Mouse (Mus musculus): Measurements from ENCODE around the gene Mrrf. TPM values are rescaled to one million over a fixed set of nuclear protein-coding genes. Genes with fewer than 3 reads are reported as not detected.

Gene Mrrf
- polyA plus RNA-seq, 1 experiment from 2014 or later = 39.9 TPM

GRCm38 (mm10) chr2:36099739-36100138 lies 36.5 kb upstream of the Mrrf start:
- Histone ChIP-seq H3K4me3 (ENCODE audit: low read depth, low read length) (peak overlapping the region; percentile 36), H3K4me1 (ENCODE audit: control insufficient read depth, insufficient read depth, low read length) (peaks cover 3% of the 10 kb centered on the region; the same call in 1 of the 2 replicates), H3K9ac (ENCODE audit: low read length) (peak overlapping the region; percentile 21; the same call in 1 of the 2 replicates), H3K27ac (ENCODE audit: low read depth, low read length) (no peak overlapping the region), H3K9me3 (replicated peaks; ENCODE audit: control insufficient read depth, low read length) (no peaks in the 10 kb centered on the region), H3K27me3 (replicated peaks; ENCODE audit: control insufficient read depth, insufficient read depth, low read length) (peaks cover 88% of the 10 kb centered on the region), H3K36me3 (ENCODE audit: control insufficient read depth, insufficient read depth, low read length) (no peaks in the 10 kb centered on the region), H3K4me2 (ENCODE audit: low read length) (peak overlapping the region; percentile 52)
- 5% methylated on average over 6 of the region's 6 CpGs for WGBS
- ATAC-seq (no peak), DNase-seq (ENCODE audit: low spot score) (no peak)

GRCm38 (mm10) chr2:36101866-36102558 lies 34.2 kb upstream of the Mrrf start:
- peak overlapping the region; percentile 36 for H3K4me3 ChIP-seq (ENCODE audit: low read depth, low read length)
- peaks cover 90% of the 10 kb centered on the region for H3K27me3 ChIP-seq (replicated peaks; ENCODE audit: control insufficient read depth, insufficient read depth, low read length)
- peak overlapping the region; percentile 52 for H3K4me2 ChIP-seq (ENCODE audit: low read length)
- H3K9me3 ChIP-seq (replicated peaks; ENCODE audit: control insufficient read depth, low read length) = no peaks in the 10 kb centered on the region
- H3K27ac ChIP-seq (ENCODE audit: low read depth, low read length) = peak overlapping the region; percentile 91
- 3% methylated on average over 28 of the region's 28 CpGs for WGBS
- no peaks in the 10 kb centered on the region for H3K36me3 ChIP-seq (ENCODE audit: control insufficient read depth, insufficient read depth, low read length)
- peak overlapping the region; percentile 64 for H3K9ac ChIP-seq (ENCODE audit: low read length)
- no peak for DNase-seq (ENCODE audit: low spot score)
- no peak for ATAC-seq
- H3K4me1 ChIP-seq (ENCODE audit: control insufficient read depth, insufficient read depth, low read length) = peaks cover 5% of the 10 kb centered on the region; the same call in 1 of the 2 replicates

GRCm38 (mm10) chr2:36102559-36102946 lies 33.6 kb upstream of the Mrrf start:
- Histone ChIP-seq H3K4me3 (ENCODE audit: low read depth, low read length) (peak overlapping the region; percentile 36), H3K9me3 (replicated peaks; ENCODE audit: control insufficient read depth, low read length) (no peaks in the 10 kb centered on the region), H3K27ac (ENCODE audit: low read depth, low read length) (peak overlapping the region; percentile 91), H3K9ac (ENCODE audit: low read length) (peak overlapping the region; percentile 64), H3K36me3 (ENCODE audit: control insufficient read depth, insufficient read depth, low read length) (no peaks in the 10 kb centered on the region), H3K27me3 (replicated peaks; ENCODE audit: control insufficient read depth, insufficient read depth, low read length) (peaks cover 90% of the 10 kb centered on the region), H3K4me1 (ENCODE audit: control insufficient read depth, insufficient read depth, low read length) (peaks cover 5% of the 10 kb centered on the region; the same call in 1 of the 2 replicates), H3K4me2 (ENCODE audit: low read length) (peak overlapping the region; percentile 52)
- WGBS = under 1% methylated on average over 21 of the region's 21 CpGs
- peak; percentile 43 for DNase-seq (ENCODE audit: low spot score)
- ATAC-seq = no peak

GRCm38 (mm10) chr2:36103069-36103554 lies 33.1 kb upstream of the Mrrf start:
- Histone ChIP-seq H3K27ac (ENCODE audit: low read depth, low read length) (peak overlapping the region; percentile 91), H3K9ac (ENCODE audit: low read length) (peak overlapping the region; percentile 64)
- 2% methylated on average over 21 of the region's 21 CpGs for WGBS

GRCm38 (mm10) chr2:36103555-36104367 lies 32.4 kb upstream of the Mrrf start:
- ATAC-seq (peak; percentile 56), DNase-seq (ENCODE audit: low spot score) (peak; percentile 69)
- peaks cover 5% of the 10 kb centered on the region; the same call in 1 of the 2 replicates for H3K4me1 ChIP-seq (ENCODE audit: control insufficient read depth, insufficient read depth, low read length)
- H3K36me3 ChIP-seq (ENCODE audit: control insufficient read depth, insufficient read depth, low read length) = no peaks in the 10 kb centered on the region
- H3K27ac ChIP-seq (ENCODE audit: low read depth, low read length) = peak overlapping the region; percentile 91
- WGBS = under 1% methylated on average over 38 of the region's 38 CpGs
- H3K9ac ChIP-seq (ENCODE audit: low read length) = peak overlapping the region; percentile 64
- H3K4me3 ChIP-seq (ENCODE audit: low read depth, low read length) = peak overlapping the region; percentile 36
- peaks cover 82% of the 10 kb centered on the region for H3K27me3 ChIP-seq (replicated peaks; ENCODE audit: control insufficient read depth, insufficient read depth, low read length)
- peak overlapping the region; percentile 52 for H3K4me2 ChIP-seq (ENCODE audit: low read length)
- H3K9me3 ChIP-seq (replicated peaks; ENCODE audit: control insufficient read depth, low read length) = no peaks in the 10 kb centered on the region

More at GRCm38 (mm10) chr2:36103069-36103554, 33.1 kb upstream of the Mrrf start:
- ATAC-seq = no peak
- H3K27me3 ChIP-seq (replicated peaks; ENCODE audit: control insufficient read depth, insufficient read depth, low read length) = peaks cover 88% of the 10 kb centered on the region
- H3K4me3 ChIP-seq (ENCODE audit: low read depth, low read length) = peak overlapping the region; percentile 36
- H3K36me3 ChIP-seq (ENCODE audit: control insufficient read depth, insufficient read depth, low read length) = no peaks in the 10 kb centered on the region
- peaks cover 5% of the 10 kb centered on the region; the same call in 1 of the 2 replicates for H3K4me1 ChIP-seq (ENCODE audit: control insufficient read depth, insufficient read depth, low read length)
- H3K4me2 ChIP-seq (ENCODE audit: low read length) = peak overlapping the region; percentile 52
- DNase-seq (ENCODE audit: low spot score) = no peak
- no peaks in the 10 kb centered on the region for H3K9me3 ChIP-seq (replicated peaks; ENCODE audit: control insufficient read depth, low read length)

- DNase-seq (ENCODE audit: low spot score) = peak; percentile 56
- peak overlapping the region; percentile 36 for H3K4me3 ChIP-seq (ENCODE audit: low read depth, low read length)
- WGBS = 0% methylated on average over 31 of the region's 32 CpGs
- H3K9me3 ChIP-seq (replicated peaks; ENCODE audit: control insufficient read depth, low read length) = no peaks in the 10 kb centered on the region
- peak overlapping the region; percentile 64 for H3K9ac ChIP-seq (ENCODE audit: low read length)
- H3K36me3 ChIP-seq (ENCODE audit: control insufficient read depth, insufficient read depth, low read length) = no peaks in the 10 kb centered on the region
- peaks cover 80% of the 10 kb centered on the region for H3K27me3 ChIP-seq (replicated peaks; ENCODE audit: control insufficient read depth, insufficient read depth, low read length)
- H3K4me1 ChIP-seq (ENCODE audit: control insufficient read depth, insufficient read depth, low read length) = peaks cover 5% of the 10 kb centered on the region; the same call in 1 of the 2 replicates
- peak; percentile 64 for ATAC-seq
- peak overlapping the region; percentile 52 for H3K4me2 ChIP-seq (ENCODE audit: low read length)
- peak overlapping the region; percentile 91 for H3K27ac ChIP-seq (ENCODE audit: low read depth, low read length)
These were observed 31.7 kb upstream of the Mrrf start for GRCm38 (mm10) chr2:36104436-36104955.

GRCm38 (mm10) chr2:36104956-36105741 lies 31.0 kb upstream of the Mrrf start, which contains the start of gene Lhx6:
Lhx6 (minus strand) TSS chr2:36105408.
- under 1% methylated on average over 43 of the region's 58 CpGs for WGBS
- ATAC-seq (peak; percentile 47), DNase-seq (ENCODE audit: low spot score) (no peak)
- Histone ChIP-seq H3K9me3 (replicated peaks; ENCODE audit: control insufficient read depth, low read length) (no peaks in the 10 kb centered on the region), H3K27ac (ENCODE audit: low read depth, low read length) (peak within 1 kb of the TSS; percentile 91), H3K27me3 (replicated peaks; ENCODE audit: control insufficient read depth, insufficient read depth, low read length) (peaks cover 79% of the 10 kb centered on the region), H3K4me3 (ENCODE audit: low read depth, low read length) (peak within 1 kb of the TSS; percentile 36), H3K4me1 (ENCODE audit: control insufficient read depth, insufficient read depth, low read length) (peaks cover 5% of the 10 kb centered on the region; the same call in 1 of the 2 replicates), H3K36me3 (ENCODE audit: control insufficient read depth, insufficient read depth, low read length) (no peaks in the 10 kb centered on the region), H3K9ac (ENCODE audit: low read length) (peak within 1 kb of the TSS; percentile 64), H3K4me2 (ENCODE audit: low read length) (peak within 1 kb of the TSS; percentile 52)

- H3K27ac ChIP-seq (ENCODE audit: low read depth, low read length) = no peak overlapping the region
- no peaks in the 10 kb centered on the region for H3K36me3 ChIP-seq (ENCODE audit: control insufficient read depth, insufficient read depth, low read length)
- no peak overlapping the region for H3K4me2 ChIP-seq (ENCODE audit: low read length)
- H3K4me3 ChIP-seq (ENCODE audit: low read depth, low read length) = no peak overlapping the region
- DNase-seq (ENCODE audit: low spot score) (no peak), ATAC-seq (no peak)
- H3K9ac ChIP-seq (ENCODE audit: low read length) = no peak overlapping the region
- H3K27me3 ChIP-seq (replicated peaks; ENCODE audit: control insufficient read depth, insufficient read depth, low read length) = peaks cover 57% of the 10 kb centered on the region
- peaks cover 5% of the 10 kb centered on the region; the same call in 1 of the 2 replicates for H3K4me1 ChIP-seq (ENCODE audit: control insufficient read depth, insufficient read depth, low read length)
- no peaks in the 10 kb centered on the region for H3K9me3 ChIP-seq (replicated peaks; ENCODE audit: control insufficient read depth, low read length)
- WGBS = 9% methylated on average over 7 of the region's 7 CpGs
These were observed 27.6 kb upstream of the Mrrf start for GRCm38 (mm10) chr2:36108615-36109014.
